In the genomic region with DNA sequence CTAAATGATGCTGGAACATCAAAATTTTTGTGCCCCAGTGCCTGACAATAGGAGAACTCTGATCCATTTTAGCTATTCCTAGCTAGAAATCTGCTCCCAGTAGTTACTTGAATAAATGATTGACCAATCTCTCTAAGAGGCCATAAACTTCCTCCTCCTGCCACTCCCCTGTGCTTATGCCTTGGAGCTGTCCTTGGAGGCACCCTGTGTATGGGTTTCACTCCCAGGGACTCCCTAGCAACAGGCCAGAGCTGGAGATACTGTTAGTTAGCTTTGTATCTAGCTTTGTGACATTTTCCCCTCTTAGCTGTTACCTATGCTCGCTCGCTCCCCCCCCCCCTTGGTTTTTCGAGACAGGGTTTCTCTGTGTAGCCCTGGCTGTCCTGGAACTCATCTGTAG, we compare ENCODE assay signal across 16 mouse cellular contexts. TPM values are rescaled to one million over a fixed set of nuclear protein-coding genes. Genes with fewer than 3 reads are reported as not detected.
"Had no signal": no experiment of that assay in that cellular context is flagged by ENCODE, and none has a peak within 500 bp of the region (broad histone marks: within the 10 kb centered on the region; RNA-seq: fewer than 3 reads in every experiment).

No protein-coding gene starts in this region.

- ATAC-seq: midbrain, embryonic 15.5 days had no signal

- H3K9ac ChIP-seq: hindbrain, embryonic 15.5 days; kidney, embryonic 15.5 days; liver, embryonic 15.5 days; lung, embryonic 14.5 days; midbrain, embryonic 15.5 days; neural tube, embryonic 12.5 days; stomach, embryonic 15.5 days had no signal

- H3K4me3 ChIP-seq: hindbrain, embryonic 15.5 days; kidney, embryonic 15.5 days; layer of hippocampus, adult 2 months; limb, embryonic 10.5 days; liver, embryonic 15.5 days; megakaryocyte, embryonic 14.5 days; midbrain, embryonic 15.5 days; neural tube, embryonic 12.5 days; stomach, embryonic 15.5 days had no signal

- H3K4me1 ChIP-seq: hindbrain, embryonic 15.5 days; kidney, embryonic 15.5 days; limb, embryonic 10.5 days; midbrain, embryonic 15.5 days; neural tube, embryonic 12.5 days; stomach, embryonic 15.5 days had no signal

- H3K4me2 ChIP-seq: hindbrain, embryonic 15.5 days; kidney, embryonic 15.5 days; liver, embryonic 11.5 days; liver, embryonic 15.5 days; lung, embryonic 14.5 days; midbrain, embryonic 11.5 days; midbrain, embryonic 15.5 days; neural tube, embryonic 12.5 days; stomach, embryonic 15.5 days had no signal

- H3K27me3 ChIP-seq: hindbrain, embryonic 15.5 days; kidney, embryonic 15.5 days; liver, embryonic 15.5 days; megakaryocyte, embryonic 14.5 days; midbrain, embryonic 15.5 days; neural tube, embryonic 12.5 days; stomach, embryonic 15.5 days had no signal

- H3K9me3 ChIP-seq: hindbrain, embryonic 15.5 days; kidney, embryonic 15.5 days; limb, embryonic 10.5 days; liver, embryonic 15.5 days; megakaryocyte, embryonic 14.5 days; midbrain, embryonic 15.5 days; neural tube, embryonic 12.5 days; stomach, embryonic 15.5 days had no signal

- H3K27ac ChIP-seq: hindbrain, embryonic 15.5 days; kidney, embryonic 15.5 days; layer of hippocampus, adult 2 months; limb, embryonic 10.5 days; liver, embryonic 15.5 days; macrophage; midbrain, embryonic 15.5 days; neural tube, embryonic 12.5 days; stomach, embryonic 15.5 days had no signal

- DNase-seq: lung, embryonic 14.5 days; right cerebral cortex, postnatal 4 days; thymus, postnatal 4 days had no signal

RNA-seq across cellular contexts. Expression of a gene that starts 35.9 kb away (rescaled TPM):
- total RNA-seq: monocyte, adult 5-6 weeks had no signal
